Mouse (Mus musculus) hindbrain, embryonic 14.5 days (tissue): ENCODE data around the gene Slc25a39. TPM values are rescaled to one million over a fixed set of nuclear protein-coding genes. Genes with fewer than 3 reads are reported as not detected.
A peak's percentile ranks its signal among the peaks of the same experiment; 100 is the strongest.

Experiments
- ATAC-seq: fragments of 200-750 bp; cut with Nextera tagmentation; 2 replicates; pipeline ENCODE4 v1.8.0; 2017; ENCODE audit warnings: moderate number of reproducible peaks, mild to moderate bottlenecking, moderate TSS enrichment, moderate library complexity; ENCODE audit not compliant: low FRiP score
- DNase-seq: peaks from one replicate; pipeline ENCODE4 v3.0.0-alpha.2; 2015; ENCODE audit warnings: low spot score
- H3K27ac ChIP-seq: fragments of 300-500 bp; sonication (generic); 2 replicates; pipeline ENCODE4 v1.5.1; 2014; ENCODE audit warnings: mild to moderate bottlenecking, moderate library complexity
- H3K27me3 ChIP-seq: fragments of 300-500 bp; sonication (generic); 2 replicates; pipeline ENCODE4 v1.6.1; 2014; ENCODE audit warnings: mild to moderate bottlenecking, low read length, mixed read lengths; ENCODE audit not compliant: control insufficient read depth, insufficient read depth
- H3K36me3 ChIP-seq: fragments of 300-500 bp; sonication (generic); replicated peaks from 2 replicates; pipeline ENCODE4 v1.6.1; 2014; ENCODE audit not compliant: control insufficient read depth, insufficient read depth
- H3K4me1 ChIP-seq: fragments of 300-500 bp; sonication (generic); replicated peaks from 2 replicates; pipeline ENCODE4 v1.6.1; 2014; ENCODE audit warnings: antibody characterized with exemption, low read length, mixed read lengths; ENCODE audit not compliant: control insufficient read depth, insufficient read depth
- H3K4me2 ChIP-seq: fragments of 300-500 bp; sonication (generic); replicated peaks from 2 replicates; pipeline ENCODE4 v1.6.1; 2014; ENCODE audit warnings: mild to moderate bottlenecking, moderate library complexity
- H3K4me3 ChIP-seq: fragments of 300-500 bp; sonication (generic); replicated peaks from 2 replicates; pipeline ENCODE4 v1.5.1; 2014; ENCODE audit warnings: mild to moderate bottlenecking, low read length
- H3K9ac ChIP-seq: fragments of 300-500 bp; sonication (generic); 2 replicates; pipeline ENCODE4 v1.6.1; 2014
- H3K9me3 ChIP-seq: fragments of 300-500 bp; sonication (generic); 2 replicates; pipeline ENCODE4 v1.6.1; 2016; ENCODE audit warnings: low read length; ENCODE audit not compliant: control insufficient read depth
- WGBS: fragments of 180-500 bp; shearing (Covaris S2); extraction: QIAGEN DNeasy Blood & Tissue Kit; methylation state at CpG from one replicate; pipeline ENCODE4 v1.1.7; 2014; 5-methylcytosine and 5-hydroxymethylcytosine counted together
- polyA plus RNA-seq: library from polyadenylated mRNA; unstranded; fragments of >200 nt; fragmentation: Nextera tagmentation; extraction: Ambion mirVana; gene quantifications from 2 replicates; pipeline ENCODE4 v1.2.1, GENCODE M21; 2014

Slc25a39 gene
- polyA plus RNA-seq, 1 experiment from 2014 or later: 154 TPM

GRCm38 (mm10) chr11:102445264-102445890 is 37.6 kb upstream of the Slc25a39 start:
- peak overlapping the region; percentile 98 for H3K27ac ChIP-seq
- H3K4me2 ChIP-seq: peak overlapping the region; percentile 90
- H3K4me1 ChIP-seq: peaks cover 34% of the 10 kb centered on the region
- H3K27me3 ChIP-seq: no peaks in the 10 kb centered on the region; the same call in 1 of the 2 replicates
- 5% methylated on average over 10 of the region's 10 CpGs for WGBS
- peak overlapping the region; percentile 100 for H3K9ac ChIP-seq
- DNase-seq: no peak
- no peak for ATAC-seq
- no peaks in the 10 kb centered on the region for H3K9me3 ChIP-seq
- H3K4me3 ChIP-seq: peak overlapping the region; percentile 98
- peaks cover 37% of the 10 kb centered on the region for H3K36me3 ChIP-seq

DNA sequence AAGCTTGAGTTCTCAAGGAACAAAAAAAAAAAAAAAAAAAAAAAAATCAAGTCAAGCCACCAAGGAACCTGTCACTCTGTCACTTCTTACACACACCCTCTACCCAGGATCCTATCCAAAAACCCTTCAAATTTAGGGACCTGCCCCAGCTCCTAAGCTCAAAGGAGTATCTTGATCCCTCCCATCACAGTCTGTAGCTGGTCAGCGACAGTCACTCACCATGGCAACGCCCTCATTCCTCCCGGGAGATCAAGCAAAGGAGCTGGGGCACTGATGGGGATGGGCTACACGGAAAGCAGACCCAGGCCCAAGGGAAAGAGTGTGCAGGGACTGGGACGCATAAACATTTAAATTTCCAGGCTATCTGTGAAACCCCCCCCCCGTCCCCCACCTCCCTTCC is 37.0 kb upstream of the Slc25a39 start:
- H3K27me3 ChIP-seq: no peaks in the 10 kb centered on the region; the same call in 1 of the 2 replicates
- no peaks in the 10 kb centered on the region for H3K9me3 ChIP-seq
- H3K27ac ChIP-seq: no peak overlapping the region
- H3K4me2 ChIP-seq: peak overlapping the region; percentile 90
- WGBS: 1% methylated on average over 6 of the region's 6 CpGs
- DNase-seq: no peak
- H3K4me1 ChIP-seq: peaks cover 34% of the 10 kb centered on the region
- peaks cover 43% of the 10 kb centered on the region for H3K36me3 ChIP-seq
- peak overlapping the region; percentile 98 for H3K4me3 ChIP-seq
- ATAC-seq: no peak
- H3K9ac ChIP-seq: no peak overlapping the region

DNA sequence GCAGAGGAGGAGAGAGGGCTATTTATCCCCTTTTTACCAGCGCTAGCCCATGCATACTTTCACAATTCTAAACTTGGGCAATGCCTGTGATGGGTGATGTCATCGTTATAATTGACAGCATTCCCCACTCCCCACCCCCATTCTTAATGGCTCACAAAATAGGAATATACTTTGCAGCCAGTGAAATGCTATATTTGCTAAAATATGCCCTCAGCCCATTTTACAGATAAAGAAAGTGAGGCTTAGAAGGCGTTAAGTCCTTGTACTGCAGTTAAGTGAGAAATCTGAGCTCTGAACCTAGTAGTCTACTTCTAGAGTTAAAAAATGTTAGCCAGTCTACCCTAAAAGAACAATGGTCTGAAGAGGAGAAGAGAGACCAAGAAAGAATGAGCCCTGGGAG is 36.6 kb upstream of the Slc25a39 start:
- peak overlapping the region; percentile 90 for H3K4me2 ChIP-seq
- H3K27me3 ChIP-seq: no peaks in the 10 kb centered on the region; the same call in 1 of the 2 replicates
- DNase-seq (no peak), ATAC-seq (no peak)
- 0 out of 2 replicates have a peak overlapping the region, but pooled peaks have one; percentile 98 for H3K4me3 ChIP-seq
- WGBS: 81% methylated on average over 3 of the region's 3 CpGs
- H3K4me1 ChIP-seq: peaks cover 34% of the 10 kb centered on the region
- H3K9ac ChIP-seq: no peak overlapping the region
- no peak overlapping the region for H3K27ac ChIP-seq
- no peaks in the 10 kb centered on the region for H3K9me3 ChIP-seq
- H3K36me3 ChIP-seq: peaks cover 48% of the 10 kb centered on the region

- Histone ChIP-seq H3K27me3 (no peaks in the 10 kb centered on the region), H3K36me3 (peaks cover 54% of the 10 kb centered on the region), H3K27ac (no peak overlapping the region), H3K9me3 (no peaks in the 10 kb centered on the region), H3K4me1 (peaks cover 34% of the 10 kb centered on the region), H3K4me2 (no peak overlapping the region), H3K4me3 (no peak overlapping the region), H3K9ac (no peak overlapping the region)
- no peak for DNase-seq
- 72% methylated on average over 12 of the region's 12 CpGs for WGBS
- no peak for ATAC-seq
These were observed 36.0 kb upstream of the Slc25a39 start for GRCm38 (mm10) chr11:102443740-102444139.

DNA sequence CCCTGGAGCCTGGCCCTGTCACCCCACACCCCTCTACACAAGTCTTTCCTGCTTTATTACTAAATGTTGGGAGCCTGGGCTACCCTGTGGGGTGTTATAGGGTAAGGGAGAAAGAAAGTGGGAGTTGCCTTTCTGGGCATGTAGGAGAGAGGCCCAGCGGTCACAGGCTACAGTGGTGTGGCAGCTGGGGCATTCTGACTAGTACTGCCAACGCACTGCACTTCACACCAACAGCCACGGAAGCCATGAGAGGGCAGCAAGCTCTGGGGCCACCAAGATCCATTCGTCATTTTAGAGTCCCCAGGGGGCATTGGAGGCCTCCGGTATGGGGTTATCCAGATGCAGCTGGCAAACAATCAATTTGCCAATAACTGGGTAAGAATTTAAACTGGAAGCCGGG is 34.3 kb upstream of the Slc25a39 start:
- no peaks in the 10 kb centered on the region for H3K27me3 ChIP-seq
- ATAC-seq (no peak), DNase-seq (no peak)
- H3K9me3 ChIP-seq: no peaks in the 10 kb centered on the region
- 77% methylated on average over 6 of the region's 6 CpGs for WGBS
- no peak overlapping the region for H3K4me2 ChIP-seq
- H3K9ac ChIP-seq: no peak overlapping the region
- peaks cover 70% of the 10 kb centered on the region for H3K36me3 ChIP-seq
- H3K27ac ChIP-seq: no peak overlapping the region
- peaks cover 44% of the 10 kb centered on the region for H3K4me1 ChIP-seq
- no peak overlapping the region for H3K4me3 ChIP-seq

DNA sequence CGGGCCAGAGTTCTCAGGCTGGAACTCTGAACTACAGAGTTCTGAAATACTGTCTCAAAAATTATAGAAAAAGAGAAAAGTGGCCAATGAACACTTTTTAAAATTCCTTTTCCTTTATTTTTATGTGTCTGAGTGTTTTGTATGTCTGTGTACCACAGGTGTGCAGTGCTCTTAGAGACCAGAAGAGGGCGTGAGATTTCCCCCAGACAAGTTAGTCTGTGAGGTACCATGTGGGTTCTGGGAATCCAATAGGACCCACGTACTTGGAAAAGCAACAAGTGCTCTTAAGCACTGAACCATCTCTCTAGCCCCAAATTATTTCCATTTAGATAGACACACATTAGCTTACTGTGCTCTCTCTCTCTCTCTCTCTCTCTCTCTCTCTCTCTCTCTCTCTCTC is 33.7 kb upstream of the Slc25a39 start:
- ATAC-seq (no peak), DNase-seq (no peak)
- Histone ChIP-seq H3K27ac (no peak overlapping the region), H3K4me1 (peaks cover 46% of the 10 kb centered on the region), H3K27me3 (no peaks in the 10 kb centered on the region), H3K9me3 (no peaks in the 10 kb centered on the region), H3K4me3 (no peak overlapping the region), H3K9ac (no peak overlapping the region), H3K36me3 (peaks cover 76% of the 10 kb centered on the region), H3K4me2 (no peak overlapping the region)
- WGBS: 73% methylated on average over 3 of the region's 3 CpGs

- no peaks in the 10 kb centered on the region for H3K9me3 ChIP-seq
- no peak overlapping the region for H3K9ac ChIP-seq
- DNase-seq (no peak), ATAC-seq (no peak)
- WGBS: 78% methylated on average over 8 of the region's 8 CpGs
- peaks cover 87% of the 10 kb centered on the region for H3K36me3 ChIP-seq
- H3K4me3 ChIP-seq: no peak overlapping the region
- H3K27ac ChIP-seq: no peak overlapping the region
- peaks cover 34% of the 10 kb centered on the region for H3K4me1 ChIP-seq
- no peaks in the 10 kb centered on the region for H3K27me3 ChIP-seq
- H3K4me2 ChIP-seq: no peak overlapping the region
These were observed 32.5 kb upstream of the Slc25a39 start for GRCm38 (mm10) chr11:102440255-102440654.

DNA sequence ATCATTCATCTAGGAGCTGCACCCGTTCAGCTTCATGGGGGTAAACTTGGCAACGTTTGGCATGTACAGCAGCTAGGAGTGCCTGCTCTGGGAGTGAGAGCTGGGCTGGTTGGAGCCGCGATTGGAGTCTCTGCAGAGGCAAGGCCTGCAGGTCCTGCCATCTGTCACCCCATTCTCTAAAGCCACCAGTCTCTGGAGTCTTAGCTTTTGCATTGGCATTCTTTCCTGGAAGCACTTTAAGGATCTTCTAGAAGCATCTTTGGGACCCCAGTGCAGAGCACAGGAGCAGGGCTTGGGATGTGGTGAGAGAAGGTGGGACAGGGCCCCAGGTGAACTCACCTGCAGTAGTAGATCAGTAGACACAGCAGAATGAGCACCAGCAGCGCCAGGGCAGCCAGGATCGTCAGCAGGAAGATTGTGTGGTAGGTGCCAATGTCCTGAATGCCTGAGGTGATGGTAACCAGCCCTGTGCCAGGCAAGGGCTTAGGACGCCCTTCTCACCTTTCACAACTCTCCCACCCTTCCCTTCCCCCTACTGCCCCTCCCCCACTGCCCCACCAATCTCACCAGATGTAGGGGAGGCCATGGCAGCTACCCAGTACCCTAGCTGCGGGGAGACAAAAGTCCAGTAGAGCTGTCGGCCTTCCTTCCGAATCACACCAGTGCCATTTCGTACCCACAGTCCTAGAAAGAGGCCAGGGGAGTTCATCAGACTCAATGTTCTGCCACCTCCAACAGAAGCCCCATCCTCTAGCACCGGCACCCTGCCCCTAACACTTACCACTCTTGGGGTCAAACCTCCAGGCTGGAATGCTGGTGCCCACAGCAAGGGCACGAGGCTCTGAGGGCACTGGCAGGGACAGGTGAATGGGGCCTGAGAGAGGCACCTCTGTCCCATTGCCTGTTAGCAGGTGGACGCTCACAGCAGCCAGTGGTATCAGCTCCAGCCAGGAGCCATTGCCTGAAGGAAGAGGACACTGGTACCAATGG is 31.6 kb upstream of the Slc25a39 start:
- peaks cover 26% of the 10 kb centered on the region for H3K4me1 ChIP-seq
- H3K36me3 ChIP-seq: peaks cover 95% of the 10 kb centered on the region

More for the DNA sequence above, 31.6 kb upstream of the Slc25a39 start:
- Histone ChIP-seq H3K4me3 (no peak overlapping the region), H3K27ac (no peak overlapping the region), H3K27me3 (no peaks in the 10 kb centered on the region), H3K9me3 (no peaks in the 10 kb centered on the region), H3K4me2 (no peak overlapping the region), H3K9ac (0 out of 2 replicates have a peak overlapping the region, but pooled peaks have one; percentile 41)
- ATAC-seq (no peak), DNase-seq (no peak)
- WGBS: 73% methylated on average over 14 of the region's 14 CpGs
